Mouse (Mus musculus): ENCODE measurements at regions not wholly inside any gene's neighbourhood (a gene's known extent, or its start where the extent isn't known, plus 50 kb on each side); places are given as distances from the start of the nearest gene placed in this dataset.

- DNase-seq, result no peak
- Histone ChIP-seq H3K9ac (no peak overlapping the region), H3K4me3 (ENCODE audit: low read depth, low read length) (no peak overlapping the region), H3K27ac (ENCODE audit: low read depth, low read length) (no peak overlapping the region), H3K4me2 (ENCODE audit: low read depth) (no peak overlapping the region), H3K27me3 (ENCODE audit: insufficient read depth, low read length) (no peaks in the 10 kb centered on the region), H3K4me1 (ENCODE audit: insufficient read depth) (no peaks in the 10 kb centered on the region), H3K9me3 (ENCODE audit: low read length) (0 out of 2 replicates have a peak, but pooled peaks cover 5% of the 10 kb centered on the region), H3K36me3 (ENCODE audit: insufficient read depth) (no peaks in the 10 kb centered on the region)
- TF ChIP-seq CTCF (IDR thresholded peaks at IDR 0.05; ENCODE audit: low read depth), result no peak
- 66% methylated on average over 9 of the region's 9 CpGs for WGBS
- no peak for ATAC-seq
Measured at GRCm38 (mm10) chr17:84051212-84051611, 136.5 kb downstream of the Zfp36l2 start.

GRCm38 (mm10) chr17:84048533-84048932, 139.2 kb downstream of the Zfp36l2 start:
- Histone ChIP-seq H3K36me3 (ENCODE audit: insufficient read depth) (no peaks in the 10 kb centered on the region), H3K27ac (ENCODE audit: low read depth, low read length) (no peak overlapping the region), H3K4me3 (ENCODE audit: low read depth, low read length) (no peak overlapping the region), H3K4me1 (ENCODE audit: insufficient read depth) (no peaks in the 10 kb centered on the region), H3K9ac (no peak overlapping the region), H3K9me3 (ENCODE audit: low read length) (0 out of 2 replicates have a peak, but pooled peaks cover 5% of the 10 kb centered on the region), H3K4me2 (ENCODE audit: low read depth) (no peak overlapping the region), H3K27me3 (ENCODE audit: insufficient read depth, low read length) (no peaks in the 10 kb centered on the region)
- WGBS, result 62% methylated on average over 6 of the region's 6 CpGs
- DNase-seq (no peak), ATAC-seq (no peak)
- TF ChIP-seq CTCF (IDR thresholded peaks at IDR 0.05; ENCODE audit: low read depth), result no peak

GRCm38 (mm10) chr17:84047520-84047919, 140.2 kb downstream of the Zfp36l2 start:
- WGBS, result 87% methylated on average over 1 of the region's 1 CpGs
- no peaks in the 10 kb centered on the region for H3K4me1 ChIP-seq (ENCODE audit: insufficient read depth)
- H3K4me3 ChIP-seq (ENCODE audit: low read depth, low read length), result no peak overlapping the region
- H3K27me3 ChIP-seq (ENCODE audit: insufficient read depth, low read length), result no peaks in the 10 kb centered on the region
- H3K36me3 ChIP-seq (ENCODE audit: insufficient read depth), result no peaks in the 10 kb centered on the region
- DNase-seq, result no peak
- no peak overlapping the region for H3K9ac ChIP-seq
- ATAC-seq, result no peak
- peak; percentile 30 for TF ChIP-seq CTCF (IDR thresholded peaks at IDR 0.05; ENCODE audit: low read depth)
- H3K27ac ChIP-seq (ENCODE audit: low read depth, low read length), result no peak overlapping the region
- H3K4me2 ChIP-seq (ENCODE audit: low read depth), result no peak overlapping the region
- H3K9me3 ChIP-seq (ENCODE audit: low read length), result 0 out of 2 replicates have a peak, but pooled peaks cover 5% of the 10 kb centered on the region

- ATAC-seq (no peak), DNase-seq (no peak)
- no peak for TF ChIP-seq CTCF (IDR thresholded peaks at IDR 0.05; ENCODE audit: low read depth)
- Histone ChIP-seq H3K9me3 (ENCODE audit: low read length) (0 out of 2 replicates have a peak, but pooled peaks cover 5% of the 10 kb centered on the region), H3K4me2 (ENCODE audit: low read depth) (no peak overlapping the region), H3K27ac (ENCODE audit: low read depth, low read length) (no peak overlapping the region), H3K4me3 (ENCODE audit: low read depth, low read length) (no peak overlapping the region), H3K27me3 (ENCODE audit: insufficient read depth, low read length) (no peaks in the 10 kb centered on the region), H3K4me1 (ENCODE audit: insufficient read depth) (no peaks in the 10 kb centered on the region), H3K9ac (no peak overlapping the region), H3K36me3 (ENCODE audit: insufficient read depth) (no peaks in the 10 kb centered on the region)
- 92% methylated on average over 1 of the region's 1 CpGs for WGBS
Measured at GRCm38 (mm10) chr17:84045812-84046211, 141.9 kb downstream of the Zfp36l2 start.

- H3K36me3 ChIP-seq (ENCODE audit: insufficient read depth), result no peaks in the 10 kb centered on the region
- H3K4me2 ChIP-seq (ENCODE audit: low read depth), result no peak overlapping the region
- H3K9ac ChIP-seq, result no peak overlapping the region
- 0 out of 2 replicates have a peak, but pooled peaks cover 5% of the 10 kb centered on the region for H3K9me3 ChIP-seq (ENCODE audit: low read length)
- no peaks in the 10 kb centered on the region for H3K27me3 ChIP-seq (ENCODE audit: insufficient read depth, low read length)
- ATAC-seq (no peak), DNase-seq (no peak)
- no peak overlapping the region for H3K27ac ChIP-seq (ENCODE audit: low read depth, low read length)
- no peak overlapping the region for H3K4me3 ChIP-seq (ENCODE audit: low read depth, low read length)
- WGBS, result 74% methylated on average over 5 of the region's 5 CpGs
- no peak for TF ChIP-seq CTCF (IDR thresholded peaks at IDR 0.05; ENCODE audit: low read depth)
- H3K4me1 ChIP-seq (ENCODE audit: insufficient read depth), result no peaks in the 10 kb centered on the region
Measured at GRCm38 (mm10) chr17:84044472-84044936, 143.2 kb downstream of the Zfp36l2 start.

GRCm38 (mm10) chr17:84043102-84043501, 144.6 kb downstream of the Zfp36l2 start:
- DNase-seq (no peak), ATAC-seq (no peak)
- no peak overlapping the region for H3K9ac ChIP-seq
- no peaks in the 10 kb centered on the region for H3K27me3 ChIP-seq (ENCODE audit: insufficient read depth, low read length)
- H3K27ac ChIP-seq (ENCODE audit: low read depth, low read length), result no peak overlapping the region
- H3K4me3 ChIP-seq (ENCODE audit: low read depth, low read length), result no peak overlapping the region
- H3K4me2 ChIP-seq (ENCODE audit: low read depth), result no peak overlapping the region
- H3K36me3 ChIP-seq (ENCODE audit: insufficient read depth), result no peaks in the 10 kb centered on the region
- 94% methylated on average over 2 of the region's 2 CpGs for WGBS
- H3K4me1 ChIP-seq (ENCODE audit: insufficient read depth), result no peaks in the 10 kb centered on the region
- H3K9me3 ChIP-seq (ENCODE audit: low read length), result 0 out of 2 replicates have a peak, but pooled peaks cover 5% of the 10 kb centered on the region
- TF ChIP-seq CTCF (IDR thresholded peaks at IDR 0.05; ENCODE audit: low read depth), result no peak

- Histone ChIP-seq H3K4me2 (ENCODE audit: low read depth) (no peak overlapping the region), H3K36me3 (ENCODE audit: insufficient read depth) (no peaks in the 10 kb centered on the region), H3K9me3 (ENCODE audit: low read length) (no peaks in the 10 kb centered on the region), H3K9ac (no peak overlapping the region), H3K27me3 (ENCODE audit: insufficient read depth, low read length) (no peaks in the 10 kb centered on the region), H3K4me3 (ENCODE audit: low read depth, low read length) (no peak overlapping the region), H3K4me1 (ENCODE audit: insufficient read depth) (no peaks in the 10 kb centered on the region), H3K27ac (ENCODE audit: low read depth, low read length) (no peak overlapping the region)
- DNase-seq (no peak), ATAC-seq (no peak)
- no peak for TF ChIP-seq CTCF (IDR thresholded peaks at IDR 0.05; ENCODE audit: low read depth)
- WGBS, result 89% methylated on average over 10 of the region's 10 CpGs
Measured at GRCm38 (mm10) chr17:84039444-84039843, 148.3 kb downstream of the Zfp36l2 start.

All from forebrain, postnatal 0 days (tissue).